Mouse (Mus musculus) embryonic facial prominence, embryonic 14.5 days (tissue): ENCODE data around the gene Tmem222. TPM values are rescaled to one million over a fixed set of nuclear protein-coding genes. Genes with fewer than 3 reads are reported as not detected.

ENCODE experiments used
- ATAC-seq: fragments of 200-750 bp; cut with Nextera tagmentation; 2 replicates; pipeline ENCODE4 v1.8.0; 2017; ENCODE audit warnings: low read depth, moderate number of reproducible peaks, moderate TSS enrichment
- DNase-seq: peaks from one replicate; pipeline ENCODE4 v3.0.0-alpha.2; 2015; ENCODE audit warnings: low spot score
- H3K27ac ChIP-seq: fragments of 300-500 bp; sonication (generic); replicated peaks from 2 replicates; pipeline ENCODE4 v1.5.1; 2014; ENCODE audit warnings: low read depth, mild to moderate bottlenecking, low read length, moderate library complexity
- H3K27me3 ChIP-seq: fragments of 300-500 bp; sonication (generic); replicated peaks from 2 replicates; pipeline ENCODE4 v1.6.1; 2014; ENCODE audit warnings: low read length; ENCODE audit not compliant: control insufficient read depth, insufficient read depth
- H3K36me3 ChIP-seq: fragments of 300-500 bp; sonication (generic); 2 replicates; pipeline ENCODE4 v1.6.1; 2014; ENCODE audit warnings: low read length, mixed read lengths; ENCODE audit not compliant: control insufficient read depth, insufficient read depth
- H3K4me1 ChIP-seq: fragments of 300-500 bp; sonication (generic); 2 replicates; pipeline ENCODE4 v1.6.1; 2014; ENCODE audit warnings: antibody characterized with exemption, low read length; ENCODE audit not compliant: control insufficient read depth, insufficient read depth
- H3K4me2 ChIP-seq: fragments of 300-500 bp; sonication (generic); 2 replicates; pipeline ENCODE4 v1.6.1; 2014; ENCODE audit warnings: low read depth, mild to moderate bottlenecking, low read length, moderate library complexity, mixed read lengths
- H3K4me3 ChIP-seq: fragments of 300-500 bp; sonication (generic); 2 replicates; pipeline ENCODE4 v1.5.1; 2014; ENCODE audit warnings: low read depth, mild to moderate bottlenecking, low read length
- H3K9ac ChIP-seq: fragments of 300-500 bp; sonication (generic); 2 replicates; pipeline ENCODE4 v1.6.1; 2014; ENCODE audit warnings: low read depth, mild to moderate bottlenecking, low read length, moderate library complexity, mixed read lengths
- H3K9me3 ChIP-seq: fragments of 300-500 bp; sonication (generic); 2 replicates; pipeline ENCODE4 v1.6.1; 2016; ENCODE audit warnings: low read length; ENCODE audit not compliant: control insufficient read depth
- WGBS: fragments of 180-500 bp; shearing (Covaris S2); extraction: QIAGEN DNeasy Blood & Tissue Kit; methylation state at CpG from one replicate; pipeline ENCODE4 v1.1.7; 2014; 5-methylcytosine and 5-hydroxymethylcytosine counted together
- polyA plus RNA-seq: library from polyadenylated mRNA; unstranded; fragments of >200 nt; fragmentation: Nextera tagmentation; extraction: Ambion mirVana; gene quantifications from 2 replicates; pipeline ENCODE4 v1.2.1, GENCODE M21; 2014

The Tmem222 gene
- polyA plus RNA-seq, 1 experiment from 2014 or later: 68.3 TPM

DNA sequence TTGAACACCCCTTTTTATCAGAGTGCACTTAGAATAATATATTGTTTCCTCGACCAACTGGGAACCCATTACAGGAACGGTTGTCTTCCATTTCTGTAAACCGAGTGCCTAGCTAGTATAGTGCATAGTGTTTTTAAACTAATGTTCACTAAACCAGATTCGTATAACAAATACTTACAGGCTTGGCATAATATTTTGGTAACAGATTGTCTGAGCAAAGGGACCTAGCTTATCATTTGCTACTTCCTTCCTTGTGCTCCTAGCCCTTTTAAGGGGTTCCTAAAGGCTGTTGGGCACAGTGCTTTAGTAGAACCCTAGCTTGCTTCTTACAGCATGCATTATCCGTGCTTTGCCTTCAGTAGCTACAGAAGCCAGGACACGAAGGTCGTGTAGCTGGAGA lies 3.9 kb upstream of the Tmem222 start:
- Histone ChIP-seq H3K27ac (peak overlapping the region; percentile 89), H3K27me3 (no peaks in the 10 kb centered on the region), H3K9ac (peak overlapping the region; percentile 45; the same call in 1 of the 2 replicates), H3K4me1 (peaks cover 33% of the 10 kb centered on the region), H3K4me3 (no peak overlapping the region), H3K36me3 (no peaks in the 10 kb centered on the region), H3K4me2 (0 out of 2 replicates have a peak overlapping the region, but pooled peaks have one; percentile 16), H3K9me3 (no peaks in the 10 kb centered on the region)
- no peak for ATAC-seq
- 27% methylated on average over 7 of the region's 7 CpGs for WGBS
- no peak for DNase-seq

DNA sequence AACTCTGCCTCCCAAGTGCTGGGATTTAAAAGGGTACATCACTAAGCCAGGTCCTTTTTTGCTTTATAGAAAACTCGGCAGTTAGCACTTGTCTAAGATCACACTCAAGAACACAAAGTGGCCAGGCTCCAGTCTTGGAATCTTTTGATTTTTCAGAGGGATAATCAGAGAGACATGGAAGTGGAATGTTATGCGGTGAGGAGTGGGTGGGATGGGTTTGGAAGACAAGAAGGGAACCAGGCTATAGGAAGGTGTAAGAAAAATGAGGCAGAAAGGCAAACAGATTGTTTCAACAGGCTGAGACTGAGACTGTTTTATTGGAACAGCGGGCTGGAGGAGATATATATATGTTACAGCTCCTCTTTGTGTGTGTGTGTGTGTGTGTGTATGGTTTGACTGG lies 890 bp upstream of the Tmem222 start:
- peaks cover 45% of the 10 kb centered on the region for H3K4me1 ChIP-seq
- H3K27ac ChIP-seq: peak overlapping the region; percentile 87
- no peak for DNase-seq
- no peaks in the 10 kb centered on the region; the same call in 1 of the 2 replicates for H3K36me3 ChIP-seq
- 81% methylated on average over 3 of the region's 3 CpGs for WGBS
- no peaks in the 10 kb centered on the region for H3K27me3 ChIP-seq
- H3K9ac ChIP-seq: peak overlapping the region; percentile 83; the same call in 1 of the 2 replicates
- peak overlapping the region; percentile 74 for H3K4me3 ChIP-seq
- peak overlapping the region; percentile 72 for H3K4me2 ChIP-seq
- ATAC-seq: no peak
- no peaks in the 10 kb centered on the region for H3K9me3 ChIP-seq

DNA sequence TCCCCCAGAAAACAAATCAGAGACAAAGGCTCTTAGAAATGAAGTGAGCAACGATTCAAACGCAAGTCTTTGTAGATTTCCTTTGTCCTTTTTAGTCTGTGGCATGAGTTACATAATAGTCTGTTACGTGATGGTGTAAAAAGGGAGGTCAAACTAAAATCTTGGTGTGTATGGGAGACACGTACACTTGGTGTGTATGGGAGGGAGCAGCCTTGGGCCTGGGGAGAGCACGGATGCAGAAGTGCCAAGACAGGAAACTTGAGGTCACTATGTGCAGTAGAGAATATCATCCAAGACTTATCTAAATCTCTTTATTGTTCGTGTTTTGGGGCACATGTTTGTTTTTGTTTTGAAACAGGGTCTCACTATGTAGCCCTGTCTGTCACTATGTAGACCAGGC lies 475 bp upstream of the Tmem222 start:
- H3K4me1 ChIP-seq: peaks cover 43% of the 10 kb centered on the region

DNA sequence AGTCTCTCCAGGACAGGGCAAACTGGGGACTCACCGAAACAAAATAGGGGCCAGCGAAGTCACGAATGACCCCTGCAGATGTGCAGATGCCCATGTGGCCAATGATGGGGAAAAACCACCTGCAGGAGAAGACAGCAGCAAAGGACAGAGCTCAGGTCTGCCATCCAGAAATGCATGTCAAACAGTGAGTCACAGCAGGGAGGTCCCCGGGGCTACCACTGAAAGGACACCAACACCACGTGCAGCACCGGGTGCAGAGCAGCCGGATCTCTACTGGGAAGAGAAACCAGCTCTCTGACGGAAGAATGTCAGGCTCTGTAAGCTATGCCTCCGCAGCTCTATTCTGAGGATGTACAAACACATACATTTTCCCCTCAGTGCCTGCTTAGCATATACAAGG lies 6.7 kb downstream of the Tmem222 start:
- H3K27me3 ChIP-seq: no peaks in the 10 kb centered on the region
- H3K9me3 ChIP-seq: no peaks in the 10 kb centered on the region
- peaks cover 6% of the 10 kb centered on the region; the same call in 1 of the 2 replicates for H3K4me1 ChIP-seq
- peaks cover 48% of the 10 kb centered on the region for H3K36me3 ChIP-seq
- no peak for DNase-seq
- 95% methylated on average over 9 of the region's 9 CpGs for WGBS
- no peak overlapping the region for H3K4me3 ChIP-seq
- H3K4me2 ChIP-seq: no peak overlapping the region
- H3K27ac ChIP-seq: no peak overlapping the region
- ATAC-seq: no peak
- no peak overlapping the region for H3K9ac ChIP-seq

More for the DNA sequence above, 475 bp upstream of the Tmem222 start:
- H3K27ac ChIP-seq: peak overlapping the region; percentile 87
- H3K4me3 ChIP-seq: peak overlapping the region; percentile 74
- H3K36me3 ChIP-seq: no peaks in the 10 kb centered on the region; the same call in 1 of the 2 replicates
- no peak for DNase-seq
- no peaks in the 10 kb centered on the region for H3K27me3 ChIP-seq
- 16% methylated on average over 6 of the region's 6 CpGs for WGBS
- peak overlapping the region; percentile 72 for H3K4me2 ChIP-seq
- no peaks in the 10 kb centered on the region for H3K9me3 ChIP-seq
- ATAC-seq: no peak
- peak overlapping the region; percentile 83 for H3K9ac ChIP-seq

DNA sequence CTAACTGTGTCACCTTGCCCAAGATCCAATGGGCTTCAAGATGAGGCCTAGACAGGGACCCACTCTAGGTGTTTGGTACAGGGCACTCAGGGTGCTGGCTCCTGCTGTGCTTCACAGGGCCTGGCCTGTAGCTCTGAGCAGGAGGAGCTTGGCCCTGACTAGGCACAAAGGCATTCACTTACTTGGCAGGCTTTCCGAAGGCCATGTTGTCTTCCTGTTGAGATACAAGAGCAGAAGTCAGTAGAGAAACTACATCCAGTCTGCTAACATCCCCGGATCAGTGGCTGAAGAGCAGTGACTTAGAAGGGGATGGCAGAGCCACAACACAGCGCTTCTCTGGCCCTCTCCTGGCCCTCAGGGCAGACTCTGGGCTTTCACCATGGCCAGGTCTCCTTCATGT lies 8.0 kb downstream of the Tmem222 start:
- Histone ChIP-seq H3K4me2 (no peak overlapping the region), H3K36me3 (peaks cover 61% of the 10 kb centered on the region), H3K27ac (no peak overlapping the region), H3K9me3 (no peaks in the 10 kb centered on the region), H3K4me1 (no peaks in the 10 kb centered on the region), H3K4me3 (no peak overlapping the region), H3K27me3 (no peaks in the 10 kb centered on the region), H3K9ac (no peak overlapping the region)
- WGBS: 85% methylated on average over 3 of the region's 3 CpGs
- no peak for DNase-seq
- ATAC-seq: no peak

DNA sequence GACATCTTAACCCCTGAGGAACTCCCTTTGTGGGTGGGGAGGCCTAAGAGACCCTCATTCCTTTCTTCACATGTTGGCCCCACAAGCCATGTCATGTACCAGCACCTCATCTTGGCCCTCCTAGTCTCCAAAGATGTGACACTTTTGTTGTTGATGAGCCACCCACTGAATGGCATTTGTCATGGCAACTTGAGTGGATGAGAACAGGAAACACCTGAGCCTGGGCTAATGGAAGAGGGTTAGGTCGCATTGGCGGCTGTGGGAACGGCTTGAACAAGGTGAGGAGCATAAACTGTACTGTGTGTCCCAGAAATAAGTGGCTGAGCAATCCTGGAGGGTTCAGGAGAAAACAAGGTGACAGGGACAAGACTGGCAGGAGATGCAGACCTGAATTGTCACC lies 8.7 kb downstream of the Tmem222 start:
- Histone ChIP-seq H3K9ac (no peak overlapping the region), H3K4me3 (no peak overlapping the region), H3K36me3 (peaks cover 67% of the 10 kb centered on the region), H3K9me3 (no peaks in the 10 kb centered on the region), H3K4me2 (no peak overlapping the region), H3K27me3 (no peaks in the 10 kb centered on the region), H3K4me1 (no peaks in the 10 kb centered on the region), H3K27ac (no peak overlapping the region)
- no peak for DNase-seq
- WGBS: 94% methylated on average over 3 of the region's 3 CpGs
- no peak for ATAC-seq

DNA sequence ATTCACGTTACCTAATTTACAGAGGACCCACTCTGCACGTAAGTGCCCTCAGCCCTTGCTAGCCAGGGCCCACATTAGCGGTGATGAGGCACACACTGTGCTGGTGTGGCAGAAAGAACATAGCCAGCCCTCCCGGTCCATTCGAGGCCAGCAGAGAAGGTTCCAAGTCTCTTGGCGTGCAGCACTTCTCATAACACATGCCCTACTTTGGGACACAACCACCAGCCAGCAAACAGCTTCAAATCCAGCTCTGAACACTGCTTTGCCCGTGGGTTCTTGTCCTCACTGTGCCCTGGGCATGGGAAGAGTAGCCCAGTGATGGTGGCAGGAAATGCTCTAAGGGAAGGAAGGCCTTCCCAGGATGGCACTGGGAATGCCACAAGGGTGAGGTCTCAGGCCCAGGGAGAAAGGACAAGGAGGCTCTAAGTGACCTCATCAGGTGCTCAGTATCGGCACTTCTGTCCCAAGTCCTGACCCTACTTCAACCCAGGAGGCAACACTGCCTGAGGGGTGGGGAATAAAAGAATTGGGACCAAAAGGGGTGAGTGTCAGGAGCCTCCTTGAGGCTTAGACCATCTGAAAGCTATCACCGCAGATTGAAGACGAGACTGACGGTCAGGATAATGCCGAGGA lies 11.2 kb downstream of the Tmem222 start:
- H3K27ac ChIP-seq: no peak overlapping the region
- ATAC-seq (no peak), DNase-seq (no peak)
- H3K4me3 ChIP-seq: no peak overlapping the region
- no peaks in the 10 kb centered on the region for H3K4me1 ChIP-seq
- peaks cover 67% of the 10 kb centered on the region for H3K36me3 ChIP-seq
- H3K9ac ChIP-seq: no peak overlapping the region
- no peaks in the 10 kb centered on the region for H3K27me3 ChIP-seq
- H3K4me2 ChIP-seq: no peak overlapping the region
- no peaks in the 10 kb centered on the region for H3K9me3 ChIP-seq
- 85% methylated on average over 12 of the region's 12 CpGs for WGBS

DNA sequence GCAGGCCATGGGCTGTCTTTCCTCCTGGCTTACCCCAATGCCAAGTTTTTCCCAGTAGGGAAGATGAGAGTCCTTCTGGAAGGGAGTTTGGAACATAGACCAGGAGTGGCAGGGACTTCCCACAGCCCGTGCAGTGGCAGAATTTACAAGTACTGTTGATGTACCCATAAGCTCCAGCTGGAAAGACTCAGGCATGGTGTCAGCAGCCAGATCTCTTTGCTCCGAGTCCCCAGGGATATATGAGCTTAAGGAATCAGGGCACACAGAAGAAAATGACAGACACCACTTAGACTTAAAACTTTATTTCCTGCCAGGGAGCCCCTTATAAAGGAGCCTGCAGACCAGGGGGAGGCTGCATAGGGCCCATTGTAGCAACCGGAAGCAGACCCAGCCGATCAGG lies 11.8 kb downstream of the Tmem222 start:
- H3K4me3 ChIP-seq: no peak overlapping the region

DNA sequence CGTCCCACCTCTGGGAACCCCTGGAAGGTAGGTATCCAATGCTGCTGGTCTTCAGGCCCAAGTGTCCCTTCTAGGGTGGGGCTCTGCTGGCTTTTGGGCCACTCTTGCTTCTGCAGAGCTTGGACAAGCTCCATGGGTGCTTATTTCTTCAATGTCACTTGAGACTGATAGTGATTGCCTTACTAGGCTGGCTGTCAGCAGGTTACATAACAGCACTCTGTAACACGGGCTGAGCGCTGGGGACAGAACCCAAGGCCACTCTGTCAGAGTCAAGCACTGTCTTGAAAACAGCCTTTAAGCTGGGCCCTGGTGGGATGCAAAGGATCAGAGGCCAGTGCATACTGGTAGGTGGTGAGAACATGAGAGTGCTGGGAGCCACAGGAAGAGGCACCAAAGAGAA lies 12.3 kb downstream of the Tmem222 start:
- Histone ChIP-seq H3K4me2 (no peak overlapping the region), H3K9ac (no peak overlapping the region), H3K27me3 (no peaks in the 10 kb centered on the region), H3K4me3 (no peak overlapping the region), H3K27ac (no peak overlapping the region), H3K4me1 (no peaks in the 10 kb centered on the region), H3K36me3 (peaks cover 62% of the 10 kb centered on the region), H3K9me3 (no peaks in the 10 kb centered on the region)
- DNase-seq (no peak), ATAC-seq (no peak)
- 95% methylated on average over 3 of the region's 3 CpGs for WGBS

More for the DNA sequence above, 11.8 kb downstream of the Tmem222 start:
- Histone ChIP-seq H3K27ac (no peak overlapping the region), H3K9me3 (no peaks in the 10 kb centered on the region), H3K36me3 (peaks cover 65% of the 10 kb centered on the region), H3K9ac (no peak overlapping the region), H3K4me2 (no peak overlapping the region), H3K27me3 (no peaks in the 10 kb centered on the region), H3K4me1 (no peaks in the 10 kb centered on the region)
- DNase-seq: no peak
- 90% methylated on average over 4 of the region's 4 CpGs for WGBS
- ATAC-seq: no peak
